Mouse (Mus musculus): ENCODE measurements around the gene Mrgpre. TPM values are rescaled to one million over a fixed set of nuclear protein-coding genes. Genes with fewer than 3 reads are reported as not detected.

The Mrgpre gene
- total RNA-seq, 2 experiments from 2014 or later: 6.7 to 7.1 TPM

- intact Hi-C loops (cut with DNase I): loop anchor here (1.0 to 5.0 kb wide), 2 partner anchors 42 to 166 kb away; no protein-coding TSS in a partner anchor
- peak; percentile 86 to 89 for DNase-seq (ENCODE audit: low spot score in 2 of 2)
Measured at GRCm38 (mm10) chr7:143748041-143748868, 36.0 kb downstream of the Mrgpre start.

DNA sequence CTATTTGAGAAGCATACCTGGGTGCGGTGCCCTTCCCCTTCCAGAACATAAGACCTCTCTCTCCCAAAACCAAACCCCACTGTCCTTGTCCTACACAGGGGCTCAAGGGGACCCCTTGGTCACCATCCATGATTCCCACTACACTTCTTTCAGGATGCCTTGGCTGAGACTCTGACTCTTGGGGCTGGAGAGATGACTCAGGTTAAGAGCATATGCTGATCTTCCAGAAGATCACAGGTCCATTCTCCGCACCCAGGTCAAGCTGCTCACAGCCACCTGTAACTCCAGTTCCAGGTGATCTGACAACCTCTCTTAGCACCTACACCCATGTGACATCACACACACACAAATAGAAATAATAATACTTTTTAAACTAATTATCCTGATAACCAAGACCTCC lies 43.6 kb downstream of the Mrgpre start:
- no peak for DNase-seq (ENCODE audit: low spot score in 2 of 2)
- intact Hi-C loops (cut with DNase I): no loop called here

DNA sequence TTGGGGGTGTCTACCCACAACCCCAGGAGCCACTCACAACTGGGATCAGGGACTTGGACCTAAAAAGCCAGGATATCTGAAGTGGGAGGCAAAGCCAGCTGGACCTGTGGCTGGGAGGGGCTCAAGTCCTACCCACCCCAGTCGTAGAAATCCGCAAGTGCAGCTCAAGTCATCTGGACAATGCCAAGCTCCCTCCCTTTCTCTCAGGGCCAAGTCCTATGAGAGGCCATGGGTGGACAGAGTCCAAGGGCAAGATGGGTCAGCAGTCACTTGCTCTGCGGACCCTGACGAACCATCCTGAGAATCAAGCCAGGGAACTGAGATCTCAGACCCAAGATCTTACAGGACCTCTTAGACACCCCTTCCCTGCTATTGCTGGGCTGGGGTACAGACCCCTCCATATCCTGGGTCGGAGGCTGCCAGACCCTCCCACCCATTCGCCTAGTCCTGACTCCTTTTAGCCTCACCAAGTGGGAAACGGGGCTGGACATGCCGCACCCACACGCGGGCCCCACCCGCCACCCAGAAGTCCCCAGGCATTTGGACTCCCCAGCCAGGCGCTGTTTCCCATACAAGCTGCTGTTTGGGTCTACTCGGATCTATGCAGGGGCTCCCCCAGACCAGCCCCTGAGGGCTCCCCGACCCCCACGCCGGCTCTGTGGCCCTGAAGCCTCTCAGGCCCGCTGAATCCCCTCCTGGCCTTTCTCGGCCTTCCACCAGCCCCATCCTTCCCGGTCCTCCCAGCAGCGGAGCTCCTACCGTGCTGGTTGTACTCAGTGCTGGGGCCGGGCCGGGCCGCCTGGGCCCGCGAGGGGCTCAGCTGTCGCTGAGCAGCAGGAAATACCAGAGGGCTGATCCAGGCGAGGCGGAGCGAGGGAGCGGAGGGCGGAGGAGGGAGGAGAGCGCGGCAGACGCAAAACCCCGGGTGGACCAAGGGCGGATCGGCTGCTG lies 44.5 kb downstream of the Mrgpre start:
- peak; percentile 78 to 81 for DNase-seq (ENCODE audit: low spot score in 2 of 2)
- intact Hi-C loops (cut with DNase I): no loop called here

GRCm38 (mm10) chr7:143738601-143739006 lies 45.7 kb downstream of the Mrgpre start:
- peak in 1 of 2 experiments; percentile 24 for DNase-seq (ENCODE audit: low spot score in 2 of 2)
- intact Hi-C loops (cut with DNase I): no loop called here

DNA sequence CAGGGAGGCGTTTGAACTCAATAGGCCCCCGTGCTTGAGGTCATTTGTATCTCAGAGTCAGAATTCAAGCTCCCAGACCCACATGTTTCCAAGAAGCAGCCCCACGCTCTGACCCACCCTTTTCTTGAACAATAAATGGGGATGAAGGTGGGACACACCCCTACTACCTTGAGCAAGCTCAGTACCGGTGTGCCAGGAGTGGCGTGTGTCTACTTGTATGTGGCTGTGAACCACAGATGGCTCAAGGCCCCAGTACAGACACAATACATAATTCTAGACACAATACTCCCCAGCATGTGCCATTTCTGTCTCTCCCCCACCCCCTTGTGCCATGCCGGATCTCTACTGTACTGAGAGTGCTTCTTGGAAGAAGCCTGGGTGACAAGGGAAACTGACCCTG lies 46.1 kb downstream of the Mrgpre start:
- intact Hi-C loops (cut with DNase I): no loop called here
- no peak for DNase-seq (ENCODE audit: low spot score in 2 of 2)

GRCm38 (mm10) chr7:143733746-143734145 lies 50.6 kb downstream of the Mrgpre start:
- peak in 1 of 2 experiments; percentile 42 for DNase-seq (ENCODE audit: low spot score in 2 of 2)
- intact Hi-C loops (cut with DNase I): no loop called here

GRCm38 (mm10) chr7:143729886-143730285 lies 54.4 kb downstream of the Mrgpre start:
- intact Hi-C loops (cut with DNase I): no loop called here
- DNase-seq (ENCODE audit: low spot score in 2 of 2): no peak

Small RNAs within 50 kb of the gene (microRNA-seq; reads per million reads assigned to microRNA genes)
- gene Gm22064: not detected

Other genes with a start within 250 kb of the Mrgpre start
- 100 to 1,000 TPM; 110 to 117 TPM for gene Nap1l4, start 235.4 kb downstream of the Mrgpre start, total RNA-seq (2021)
- gene Cars, start 184.4 kb downstream of the Mrgpre start, total RNA-seq (2021): 10 to 100 TPM; 47.6 to 65.2 TPM
- under 1 TPM in 1 of 2 experiments, not detected in 1; 0.11 TPM for gene Tnfrsf26, start 155.8 kb downstream of the Mrgpre start, total RNA-seq (2021)
- 1 to 10 TPM in 1 of 2 experiments, under 1 TPM in 1; 0.84 to 1.8 TPM for gene Tnfrsf22, start 134.8 kb downstream of the Mrgpre start, total RNA-seq (2021)
- gene Tnfrsf23, start 98.6 kb downstream of the Mrgpre start, total RNA-seq (2021): 1 to 10 TPM in 1 of 2 experiments, under 1 TPM in 1; 0.86 to 1.6 TPM
- 10 to 100 TPM; 31.3 to 43.6 TPM for gene Osbpl5, start 27.5 kb downstream of the Mrgpre start, total RNA-seq (2021)
- gene Mrgprg, start 17.5 kb downstream of the Mrgpre start, total RNA-seq (2021): not detected
- 1 to 10 TPM; 5.1 to 7.1 TPM for gene Nadsyn1, start 38.3 kb upstream of the Mrgpre start, total RNA-seq (2021)
- gene Dhcr7, start 38.6 kb upstream of the Mrgpre start, total RNA-seq (2021): 10 to 100 TPM; 38.3 to 42.2 TPM
- gene Gm498, start 82.3 kb upstream of the Mrgpre start, total RNA-seq (2021): not detected
- gene Shank2, start 217.4 kb upstream of the Mrgpre start, total RNA-seq (2021): 100 to 1,000 TPM; 133 to 174 TPM

All from left cerebral cortex, postnatal 36 days (tissue).